ENCODE assay signal across 8 mouse cellular contexts in the genomic region with DNA sequence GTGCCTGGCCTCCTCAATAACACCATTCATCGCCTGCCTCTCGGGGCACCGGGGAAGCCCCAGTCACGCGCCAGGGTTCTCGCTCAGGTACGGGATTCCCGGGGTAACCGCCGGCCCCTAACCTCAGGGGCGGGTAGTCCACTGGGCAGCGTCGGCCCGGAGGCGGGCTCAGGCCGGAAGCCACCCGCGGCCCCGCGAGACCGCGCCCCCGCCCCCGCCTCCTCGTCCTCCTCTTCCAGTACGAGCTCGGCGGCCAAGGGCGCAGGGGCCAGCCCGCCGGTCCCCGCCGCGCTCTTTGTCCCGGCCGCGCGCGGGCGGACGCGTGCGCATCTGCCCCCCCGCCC. TPM values are rescaled to one million over a fixed set of nuclear protein-coding genes. Genes with fewer than 3 reads are reported as not detected.
DNase-seq lines count a peak whose midpoint lies in the region; ATAC-seq and TF ChIP-seq lines count a peak whose summit lies in the region.

No protein-coding gene starts in this region.

- peaks cover 56% of the 10 kb centered on the region for H3K4me1 ChIP-seq in erythroblast, embryonic 14.5 days (ENCODE audit: control insufficient read depth)
- H3K4me1 ChIP-seq in heart, embryonic 14.5 days (ENCODE audit: control insufficient read depth in 2 of 2, insufficient read depth in 2 of 2, low read length in 2 of 2) = peaks cover 2 to 27% of the 10 kb centered on the region in 2 experiments; a peak in 2 of 4 replicates
- H3K4me1 ChIP-seq in liver, embryonic 16.5 days (ENCODE audit: control insufficient read depth, low read depth, low read length) = peaks cover 21% of the 10 kb centered on the region
- H3K4me1 ChIP-seq in neural tube, embryonic 12.5 days = peaks cover 17% of the 10 kb centered on the region
- 0 out of 2 replicates have a peak, but pooled peaks cover 7% of the 10 kb centered on the region for H3K4me1 ChIP-seq in stomach, postnatal 0 days (replicated peaks; ENCODE audit: control insufficient read depth, insufficient read depth)

- H3K4me3 ChIP-seq in erythroblast, embryonic 14.5 days (replicated peaks) = peak overlapping the region; percentile 91
- peak overlapping the region; percentile 79 to 83 for H3K4me3 ChIP-seq in heart, embryonic 14.5 days (ENCODE audit: control insufficient read depth in 1 of 2, insufficient read depth in 1 of 2, low read depth in 1 of 2, low read length in 2 of 2)
- peak overlapping the region; percentile 93 for H3K4me3 ChIP-seq in liver, embryonic 16.5 days (ENCODE audit: low read depth, low read length)
- H3K4me3 ChIP-seq in neural tube, embryonic 12.5 days = peak overlapping the region; percentile 86
- H3K4me3 ChIP-seq in stomach, postnatal 0 days (ENCODE audit: low read depth, low read length) = peak overlapping the region; percentile 80

- peaks cover 34% of the 10 kb centered on the region for H3K36me3 ChIP-seq in erythroblast, embryonic 14.5 days (ENCODE audit: control insufficient read depth)
- H3K36me3 ChIP-seq in heart, embryonic 14.5 days (ENCODE audit: control insufficient read depth, insufficient read depth, low read length) = peaks cover 20% of the 10 kb centered on the region
- peaks cover 10% of the 10 kb centered on the region for H3K36me3 ChIP-seq in liver, embryonic 16.5 days (ENCODE audit: control insufficient read depth, insufficient read depth)
- H3K36me3 ChIP-seq in neural tube, embryonic 12.5 days = no peaks in the 10 kb centered on the region
- H3K36me3 ChIP-seq in stomach, postnatal 0 days (ENCODE audit: control insufficient read depth, insufficient read depth, low read length) = no peaks in the 10 kb centered on the region

- peak overlapping the region; percentile 94 to 99 for H3K27ac ChIP-seq in heart, embryonic 14.5 days (replicated peaks in 1 of 2; ENCODE audit: control insufficient read depth in 1 of 2, insufficient read depth in 1 of 2, low read depth in 2 of 2, low read length in 2 of 2)
- peak overlapping the region; percentile 94 for H3K27ac ChIP-seq in liver, embryonic 16.5 days (ENCODE audit: low read length)
- H3K27ac ChIP-seq in neural tube, embryonic 12.5 days = peak overlapping the region; percentile 97
- H3K27ac ChIP-seq in stomach, postnatal 0 days (replicated peaks) = peak overlapping the region; percentile 98

- peak; percentile 59; the same call in 1 of the 2 replicates for TF ChIP-seq POLR2A in brain, embryonic 14.5 days (IDR thresholded peaks at IDR 0.05; ENCODE audit: borderline replicate concordance, extremely low read depth, insufficient read depth, insufficient read length, poor library complexity, severe bottlenecking)

- no peaks in the 10 kb centered on the region for H3K9me3 ChIP-seq in erythroblast, embryonic 14.5 days (ENCODE audit: control insufficient read depth, low read length)
- no peaks in the 10 kb centered on the region for H3K9me3 ChIP-seq in heart, embryonic 14.5 days (ENCODE audit: control insufficient read depth, low read length)
- H3K9me3 ChIP-seq in liver, embryonic 16.5 days (replicated peaks; ENCODE audit: control insufficient read depth, low read length) = no peaks in the 10 kb centered on the region
- H3K9me3 ChIP-seq in neural tube, embryonic 12.5 days = no peaks in the 10 kb centered on the region
- no peaks in the 10 kb centered on the region for H3K9me3 ChIP-seq in stomach, postnatal 0 days (ENCODE audit: control insufficient read depth, low read length)

- peak overlapping the region; percentile 98 for H3K9ac ChIP-seq in heart, embryonic 14.5 days (ENCODE audit: low read length)
- H3K9ac ChIP-seq in liver, embryonic 16.5 days (ENCODE audit: low read depth, low read length) = peak overlapping the region; percentile 99
- H3K9ac ChIP-seq in neural tube, embryonic 12.5 days = peak overlapping the region; percentile 97
- H3K9ac ChIP-seq in stomach, postnatal 0 days (ENCODE audit: low read length) = peak overlapping the region; percentile 96

- no peaks in the 10 kb centered on the region for H3K27me3 ChIP-seq in erythroblast, embryonic 14.5 days (ENCODE audit: control insufficient read depth)
- no peaks in the 10 kb centered on the region for H3K27me3 ChIP-seq in heart, embryonic 14.5 days (ENCODE audit: control insufficient read depth, insufficient read depth, low read length)
- no peaks in the 10 kb centered on the region for H3K27me3 ChIP-seq in liver, embryonic 16.5 days (ENCODE audit: control insufficient read depth, insufficient read depth, low read depth, low read length)
- H3K27me3 ChIP-seq in neural tube, embryonic 12.5 days (replicated peaks) = no peaks in the 10 kb centered on the region
- H3K27me3 ChIP-seq in stomach, postnatal 0 days (ENCODE audit: control insufficient read depth, insufficient read depth, low read length) = no peaks in the 10 kb centered on the region

- peak; percentile 89 for DNase-seq in CD4-positive helper T cell, adult 2 months (ENCODE audit: low read depth, low spot score)
- DNase-seq in brain, embryonic 14.5 days (ENCODE audit: low read depth) = peak; percentile 91
- peak; percentile 91 for DNase-seq in kidney, postnatal 14 days
- DNase-seq in stomach, postnatal 0 days (ENCODE audit: low spot score) = peak; percentile 96

- no peak for TF ChIP-seq CTCF in brain, embryonic 14.5 days (IDR thresholded peaks at IDR 0.05; ENCODE audit: borderline replicate concordance, extremely low read depth, insufficient read depth, insufficient read length)
- no peak for TF ChIP-seq CTCF in stomach, postnatal 0 days (IDR thresholded peaks at IDR 0.05; ENCODE audit: low read depth)

- peak overlapping the region; percentile 85 for H3K4me2 ChIP-seq in heart, embryonic 14.5 days (ENCODE audit: low read length)
- peak overlapping the region; percentile 83 for H3K4me2 ChIP-seq in liver, embryonic 16.5 days (ENCODE audit: low read depth, low read length)
- peak overlapping the region; percentile 71 for H3K4me2 ChIP-seq in neural tube, embryonic 12.5 days (replicated peaks)
- H3K4me2 ChIP-seq in stomach, postnatal 0 days (replicated peaks; ENCODE audit: low read depth) = peak overlapping the region; percentile 76

- peak; percentile 90 for ATAC-seq in heart, embryonic 14.5 days (ENCODE audit: insufficient number of reproducible peaks, insufficient read depth, low FRiP score, low read depth)
- peak; percentile 83 for ATAC-seq in liver, embryonic 16.5 days (ENCODE audit: low read depth)
- ATAC-seq in neural tube, embryonic 12.5 days (ENCODE audit: low FRiP score, low read depth) = peak; percentile 73
- peak; percentile 91 for ATAC-seq in stomach, postnatal 0 days (ENCODE audit: low FRiP score, low TSS enrichment)

- no peak for TF ChIP-seq EP300 in stomach, postnatal 0 days (optimal IDR thresholded peaks at IDR 0.05)

- WGBS in heart, embryonic 14.5 days = 0% methylated on average over 17 of the region's 44 CpGs
- under 1% methylated on average over 31 of the region's 44 CpGs for WGBS in liver, embryonic 16.5 days (ENCODE audit: insufficient replicate concordance)
- under 1% methylated on average over 43 of the region's 44 CpGs for WGBS in neural tube, embryonic 12.5 days
- WGBS in stomach, postnatal 0 days = 2% methylated on average over 26 of the region's 44 CpGs

RNA-seq across cellular contexts. Expression of gene Ube2e3, which starts 0.6 kb away (rescaled TPM):
- 161 and 171 TPM in 2 replicates for polyA plus RNA-seq in brain, embryonic 14.5 days (2012; rRNA removed)
- polyA plus RNA-seq in erythroblast, embryonic 14.5 days (2012) = 26.8 and 37.8 TPM in 2 replicates
- 128 and 136 TPM in 2 replicates for polyA plus RNA-seq in heart, embryonic 14.5 days (2014; fragmentation: Nextera tagmentation; extraction: Ambion mirVana)
- 79.7 and 82.5 TPM in 2 replicates for polyA plus RNA-seq in liver, embryonic 16.5 days (2015; fragmentation: Nextera tagmentation; extraction: Ambion mirVana)
- polyA plus RNA-seq in neural tube, embryonic 12.5 days (2016; fragmentation: Nextera tagmentation; extraction: Ambion mirVana) = 252 and 265 TPM in 2 replicates
- 54.0 and 55.6 TPM in 2 replicates for polyA plus RNA-seq in stomach, postnatal 0 days (2015; fragmentation: Nextera tagmentation; extraction: Ambion mirVana)

Comparison
In these comparisons a context has a peak if more than half of its experiments do, and no peak if none do; other contexts are left out.
1. Peak in every context shown above with its lines: DNase-seq, ATAC-seq, H3K4me3 ChIP-seq and H3K27ac ChIP-seq.